Comparison of ENCODE assay signal across 12 mouse cellular contexts in genomic region chr10:122693158-122693777, GRCm38 (mm10). TPM values are rescaled to one million over a fixed set of nuclear protein-coding genes. Genes with fewer than 3 reads are reported as not detected.
DNase-seq lines count a peak whose midpoint lies in the region; ATAC-seq lines count a peak whose summit lies in the region.
"Had no signal": no experiment of that assay in that cellular context is flagged by ENCODE, and none has a peak within 500 bp of the region (broad histone marks: within the 10 kb centered on the region; RNA-seq: fewer than 3 reads in every experiment).

No protein-coding gene starts in this region.

- H3K27me3 ChIP-seq in neural tube, embryonic 11.5 days (ENCODE audit: control insufficient read depth, insufficient read depth, low read length), result no peaks in the 10 kb centered on the region
- no peaks in the 10 kb centered on the region for H3K27me3 ChIP-seq in hindbrain, embryonic 16.5 days (replicated peaks; ENCODE audit: control insufficient read depth, insufficient read depth, low read length)
- H3K27me3 ChIP-seq: liver, embryonic 15.5 days; midbrain, embryonic 12.5 days had no signal

- H3K36me3 ChIP-seq in neural tube, embryonic 11.5 days (ENCODE audit: control insufficient read depth, insufficient read depth, low read length), result no peaks in the 10 kb centered on the region
- no peaks in the 10 kb centered on the region for H3K36me3 ChIP-seq in hindbrain, embryonic 16.5 days (ENCODE audit: control insufficient read depth, insufficient read depth, low read length)
- H3K36me3 ChIP-seq: liver, embryonic 15.5 days; midbrain, embryonic 12.5 days had no signal

- H3K4me2 ChIP-seq in neural tube, embryonic 11.5 days (ENCODE audit: low read depth), result no peak overlapping the region
- peak overlapping the region; percentile 30 for H3K4me2 ChIP-seq in hindbrain, embryonic 16.5 days (ENCODE audit: low read length)
- H3K4me2 ChIP-seq: liver, embryonic 15.5 days; midbrain, embryonic 12.5 days had no signal

- H3K27ac ChIP-seq in neural tube, embryonic 11.5 days (ENCODE audit: low read depth, low read length), result peak overlapping the region; percentile 24; the same call in 1 of the 2 replicates
- peak overlapping the region; percentile 66; the same call in 1 of the 2 replicates for H3K27ac ChIP-seq in hindbrain, embryonic 16.5 days (ENCODE audit: low read depth, low read length)
- H3K27ac ChIP-seq: gastrocnemius, adult 2 months; liver, embryonic 15.5 days; midbrain, embryonic 12.5 days had no signal

- no peak overlapping the region for H3K4me3 ChIP-seq in neural tube, embryonic 11.5 days (ENCODE audit: low read depth, low read length)
- H3K4me3 ChIP-seq in hindbrain, embryonic 16.5 days (ENCODE audit: low read length), result no peak overlapping the region
- H3K4me3 ChIP-seq: gastrocnemius, adult 2 months; liver, embryonic 15.5 days; midbrain, embryonic 12.5 days had no signal

- ATAC-seq in neural tube, embryonic 11.5 days (ENCODE audit: insufficient read depth, low FRiP score, low TSS enrichment), result no peak
- peak; percentile 83 for ATAC-seq in hindbrain, embryonic 16.5 days
- no peak for ATAC-seq in megakaryocyte progenitor cell, adult 5-6 weeks (replicated peaks; ENCODE audit: poor library complexity)

- no peak overlapping the region for H3K9ac ChIP-seq in neural tube, embryonic 11.5 days (ENCODE audit: low read length)
- no peak overlapping the region for H3K9ac ChIP-seq in hindbrain, embryonic 16.5 days (ENCODE audit: low read depth, low read length)
- H3K9ac ChIP-seq: liver, embryonic 15.5 days; midbrain, embryonic 12.5 days had no signal

- no peaks in the 10 kb centered on the region for H3K4me1 ChIP-seq in neural tube, embryonic 11.5 days (ENCODE audit: control insufficient read depth, insufficient read depth, low read length)
- peaks cover 11% of the 10 kb centered on the region for H3K4me1 ChIP-seq in hindbrain, embryonic 16.5 days (ENCODE audit: control insufficient read depth, insufficient read depth, low read depth, low read length)
- H3K4me1 ChIP-seq: liver, embryonic 15.5 days had no signal

- DNase-seq in neural tube, embryonic 11.5 days (ENCODE audit: low spot score), result no peak
- DNase-seq in neural tube, embryonic 10.5 days (ENCODE audit: extremely low spot score, low spot score), result no peak
- DNase-seq in cerebellum, postnatal 10 days, result peak; percentile 96
- peak; percentile 20 for DNase-seq in right cerebral cortex, postnatal 4 days
- no peak for DNase-seq in frontal cortex, postnatal 14 days (ENCODE audit: low spot score in 2 of 2)
- DNase-seq: gastrocnemius, adult 2 months; kidney, postnatal 14 days; thymus, postnatal 4 days had no signal

- H3K9me3 ChIP-seq in neural tube, embryonic 11.5 days (ENCODE audit: control insufficient read depth, low read length), result no peaks in the 10 kb centered on the region
- no peaks in the 10 kb centered on the region for H3K9me3 ChIP-seq in hindbrain, embryonic 16.5 days (ENCODE audit: control insufficient read depth, low read length)
- H3K9me3 ChIP-seq: liver, embryonic 15.5 days; midbrain, embryonic 12.5 days had no signal

- WGBS in neural tube, embryonic 11.5 days, result 67% methylated on average over 12 of the region's 12 CpGs
- 49% methylated on average over 12 of the region's 12 CpGs for WGBS in hindbrain, embryonic 16.5 days

RNA-seq across cellular contexts. Expression of gene Ppm1h, which starts 14.7 kb away (rescaled TPM):
- 13.8 and 15.1 TPM in 2 replicates for polyA plus RNA-seq in neural tube, embryonic 11.5 days (2014; fragmentation: Nextera tagmentation; extraction: Ambion mirVana)
- 31.4 and 33.5 TPM in 2 replicates for polyA plus RNA-seq in hindbrain, embryonic 16.5 days (2015; fragmentation: Nextera tagmentation; extraction: Ambion mirVana)
- 21.4 TPM in 2 replicates for total RNA-seq in megakaryocyte progenitor cell, adult 5-6 weeks (2015)
- total RNA-seq in megakaryocyte progenitor cell, adult 5-6 weeks (2017), result 21.1 and 28.5 TPM in 2 replicates

Comparison
In these comparisons a context has a peak if more than half of its experiments do, and no peak if none do; other contexts are left out.
1. DNase-seq: peak in cerebellum, postnatal 10 days (2 of 2) and right cerebral cortex, postnatal 4 days (single experiment); none in neural tube, embryonic 11.5 days (single experiment), neural tube, embryonic 10.5 days (single experiment) and frontal cortex, postnatal 14 days (0 of 2).